Mouse (Mus musculus): ENCODE data around the gene Lypla2.

The Lypla2 gene
- long read RNA-seq, experiment 1, transcript Lypla2-201 (10 exons, 1,626 nt): major isoform, 32 of 37 reads
- long read RNA-seq, experiment 1, partial matches to known transcripts: 0 of 37 reads
- long read RNA-seq, experiment 1, other reads (novel, unspliced or antisense): 5 of 37 reads
- long read RNA-seq, experiment 2, transcript Lypla2-201 (10 exons, 1,626 nt): major isoform, 35 of 51 reads
- long read RNA-seq, experiment 2, partial matches to known transcripts: 7 of 51 reads
- long read RNA-seq, experiment 2, other reads (novel, unspliced or antisense): 5 of 51 reads

- intact Hi-C loops (cut with DNase I): loop anchor here (5.0 kb wide), 1 partner anchor 80 kb away; the partner anchor contains the start of gene Rpl11
Measured at GRCm38 (mm10) chr4:135972556-135972906, at the start of gene Lypla2. Gene Lypla2, minus strand, starts transcription at chr4:135972626.

- intact Hi-C loops (cut with DNase I): loop anchor here (2.0 kb wide), 1 partner anchor 31 kb away; the partner anchor contains the start of gene Rpl11
Measured at GRCm38 (mm10) chr4:136021549-136022047, 49.2 kb upstream of the Lypla2 start, which contains the start of gene Eloa. Gene Eloa, minus strand, starts transcription at chr4:136021763.

- intact Hi-C loops (cut with DNase I): loop anchor here (2.0 kb wide), 1 partner anchor 32 kb away; the partner anchor contains the start of gene Rpl11
Measured at GRCm38 (mm10) chr4:136020743-136021548, 48.5 kb upstream of the Lypla2 start.

DNA sequence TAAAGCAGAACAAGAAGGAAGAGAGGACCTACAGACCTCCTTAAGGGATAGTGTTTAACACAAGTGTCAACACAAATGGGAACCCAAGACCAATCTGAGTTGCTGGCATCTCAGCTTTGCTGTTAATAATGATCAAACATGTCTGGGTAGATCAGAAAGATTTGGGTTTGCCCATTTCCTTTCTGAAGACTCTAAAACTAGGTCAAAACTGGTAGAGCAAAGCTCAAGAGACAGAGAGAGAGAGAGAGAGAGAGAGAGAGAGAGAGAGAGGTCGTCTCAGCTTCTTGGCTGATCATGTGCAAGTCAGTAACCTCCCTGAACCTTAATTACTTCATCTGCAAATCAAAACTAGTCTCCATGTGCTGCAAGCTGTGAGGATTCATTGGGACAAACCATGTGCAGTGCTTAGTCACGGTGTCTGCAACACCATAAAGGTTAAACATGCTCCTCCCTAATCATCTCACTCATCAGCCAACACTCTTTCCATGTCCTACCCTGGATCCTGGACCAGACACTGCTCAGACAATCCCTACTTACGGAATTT, 43.7 kb upstream of the Lypla2 start:
- intact Hi-C loops (cut with DNase I): no loop called here

DNA sequence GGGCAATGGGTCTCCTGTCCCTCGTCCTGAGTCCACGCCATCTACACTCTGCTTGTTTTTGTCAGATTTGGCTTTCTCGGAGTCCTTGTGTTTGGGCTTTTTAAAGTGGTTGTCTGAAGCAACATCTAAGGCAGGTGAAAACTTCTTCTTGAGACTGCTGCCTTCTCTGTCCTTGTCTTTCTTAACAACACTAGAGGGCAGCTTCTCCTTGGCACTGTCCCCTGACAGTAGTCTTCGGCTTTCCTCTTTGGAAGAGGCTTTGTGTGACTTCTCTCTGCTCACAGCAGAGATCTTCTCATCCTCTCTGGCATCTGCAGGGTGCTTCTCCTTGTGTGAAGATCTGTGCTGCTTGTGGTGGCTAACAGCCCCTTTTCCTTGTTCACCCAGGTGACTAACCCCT, 38.2 kb upstream of the Lypla2 start:
- intact Hi-C loops (cut with DNase I): no loop called here

GRCm38 (mm10) chr4:136008782-136009447, 36.5 kb upstream of the Lypla2 start:
- intact Hi-C loops (cut with DNase I): no loop called here

DNA sequence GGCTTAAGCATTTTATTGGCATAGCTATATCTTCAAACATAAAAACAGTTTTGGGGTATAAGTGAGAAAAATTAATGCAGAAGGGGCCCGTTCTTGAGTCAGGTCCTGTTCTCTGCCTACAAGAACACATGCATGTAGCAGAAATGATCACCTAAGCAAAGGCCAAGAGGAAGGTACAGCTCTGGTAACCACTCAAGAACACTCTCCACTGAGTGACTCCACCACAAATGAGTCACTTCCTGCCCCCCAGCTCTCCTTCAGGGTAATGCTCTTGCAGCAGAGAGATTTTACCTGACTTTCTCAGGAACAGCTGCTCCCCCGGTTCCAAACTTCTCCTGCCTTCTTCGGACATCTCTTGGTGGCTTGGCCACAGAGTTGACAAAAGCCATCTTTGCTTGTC, 34.4 kb upstream of the Lypla2 start:
- intact Hi-C loops (cut with DNase I): no loop called here

- intact Hi-C loops (cut with DNase I): no loop called here
Measured at GRCm38 (mm10) chr4:136004921-136005320, 32.5 kb upstream of the Lypla2 start.

DNA sequence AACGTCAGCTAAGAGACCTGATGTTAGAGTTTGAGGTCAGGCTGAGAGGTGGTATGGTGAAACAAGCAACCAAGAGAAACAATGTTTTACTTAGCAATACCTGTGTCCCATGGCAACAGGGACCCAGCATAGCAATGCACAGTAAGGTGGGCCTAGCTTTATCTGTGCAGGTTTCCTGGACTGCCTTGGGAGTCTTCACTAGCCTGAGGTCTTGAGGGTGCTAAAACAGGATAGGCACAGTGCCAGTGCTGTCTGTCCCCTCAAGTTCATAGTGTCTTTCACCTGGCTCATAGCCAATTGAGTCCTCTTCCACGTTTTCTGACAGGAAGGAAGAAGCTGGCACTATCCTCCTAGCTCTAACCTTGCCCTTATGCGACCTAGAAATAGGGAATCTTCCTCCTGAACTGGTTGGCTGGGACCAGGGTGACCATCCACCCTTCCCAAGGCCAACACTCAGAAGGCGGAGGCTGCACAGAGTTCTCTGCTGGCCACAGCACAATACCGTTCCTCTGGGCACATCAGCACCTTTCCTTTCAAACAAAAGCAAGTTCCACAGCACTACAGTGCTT, 31.8 kb upstream of the Lypla2 start:
- intact Hi-C loops (cut with DNase I): no loop called here

DNA sequence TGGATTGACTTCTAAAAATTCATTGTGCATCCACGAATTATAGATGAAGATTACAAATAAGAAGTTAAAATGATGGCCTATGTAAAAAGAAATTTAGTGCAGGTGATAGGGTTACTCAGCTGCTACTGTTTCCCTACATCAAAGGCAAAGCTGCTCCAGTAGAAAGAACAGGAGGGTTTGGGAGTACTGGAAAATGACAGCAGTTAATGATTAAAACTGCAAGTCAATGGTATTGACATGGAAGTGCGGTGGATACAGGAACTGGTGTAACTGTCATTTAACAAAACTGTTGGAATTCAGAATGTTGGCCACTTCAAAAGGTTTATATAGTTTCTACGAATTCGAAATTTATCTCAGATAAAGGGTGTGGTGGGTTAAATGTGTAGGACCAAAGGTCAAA, 22.7 kb upstream of the Lypla2 start:
- intact Hi-C loops (cut with DNase I): no loop called here

- intact Hi-C loops (cut with DNase I): no loop called here
Measured at GRCm38 (mm10) chr4:135993941-135994340, 21.5 kb upstream of the Lypla2 start.

DNA sequence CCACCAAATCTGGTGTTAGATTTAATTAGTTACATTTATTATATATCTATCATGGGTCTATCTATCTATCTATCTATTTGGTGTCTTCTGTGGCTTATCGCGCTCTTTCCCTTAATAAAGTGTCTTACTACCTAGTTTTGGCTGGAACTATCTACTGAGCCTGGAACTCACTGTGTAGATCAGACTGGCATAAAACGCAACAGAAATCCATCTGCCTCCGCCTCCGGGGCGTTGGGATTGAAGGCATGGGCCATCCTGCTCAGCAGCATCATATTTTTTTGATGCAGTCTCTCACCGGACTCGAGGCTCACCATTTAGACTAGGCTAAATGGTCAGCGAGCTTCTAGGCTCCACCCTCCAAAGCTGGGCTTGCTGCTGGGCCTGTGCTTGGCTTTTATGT, 15.3 kb upstream of the Lypla2 start:
- intact Hi-C loops (cut with DNase I): loop anchor here (10.0 kb wide), 1 partner anchor 297 kb away; the partner anchor contains the start of gene Zfp46

DNA sequence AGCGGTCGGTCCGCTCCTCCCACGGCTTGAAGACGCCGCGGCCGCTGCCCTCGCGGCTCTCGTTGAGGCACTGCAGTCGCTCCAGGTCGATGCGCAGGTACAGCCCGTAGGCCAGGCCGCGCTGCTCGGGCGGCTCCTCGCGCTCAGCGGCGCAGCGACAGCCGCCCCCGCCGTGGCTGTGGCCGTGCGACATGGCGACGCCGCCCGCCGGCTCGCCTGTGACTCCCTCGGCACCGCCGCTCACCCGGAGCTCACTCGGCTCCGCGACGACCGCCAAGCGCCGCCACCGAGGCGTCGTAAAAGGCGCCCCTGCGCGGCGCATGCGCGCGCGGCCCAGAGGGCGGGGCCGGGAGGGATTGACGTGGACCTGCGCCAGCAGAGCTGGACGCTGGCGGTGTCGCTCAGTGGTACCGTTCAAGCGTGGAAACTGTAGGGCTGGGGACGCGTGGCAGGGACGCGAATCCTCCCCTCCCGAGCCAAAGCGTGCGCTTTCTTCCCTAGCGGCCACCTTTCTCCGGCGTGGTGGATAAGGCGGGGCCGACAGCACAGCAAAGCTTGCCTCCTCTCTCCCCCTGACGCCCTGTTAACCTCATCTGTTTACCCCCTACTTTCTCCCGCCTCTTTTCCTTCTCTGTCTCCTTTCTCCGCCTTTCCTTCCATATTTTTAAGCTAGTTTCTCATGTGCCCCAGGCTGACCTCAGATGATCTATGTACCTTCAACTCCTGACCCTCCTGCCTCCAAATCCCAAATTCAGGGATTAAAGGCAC, 14.7 kb upstream of the Lypla2 start, which contains the start of gene Pithd1:
Gene Pithd1 (minus strand): TSS at position 322 of the 768 bp plus-strand sequence.
- intact Hi-C loops (cut with DNase I): loop anchor here (10.0 kb wide), 1 partner anchor 298 kb away; the partner anchor contains the start of gene Zfp46

DNA sequence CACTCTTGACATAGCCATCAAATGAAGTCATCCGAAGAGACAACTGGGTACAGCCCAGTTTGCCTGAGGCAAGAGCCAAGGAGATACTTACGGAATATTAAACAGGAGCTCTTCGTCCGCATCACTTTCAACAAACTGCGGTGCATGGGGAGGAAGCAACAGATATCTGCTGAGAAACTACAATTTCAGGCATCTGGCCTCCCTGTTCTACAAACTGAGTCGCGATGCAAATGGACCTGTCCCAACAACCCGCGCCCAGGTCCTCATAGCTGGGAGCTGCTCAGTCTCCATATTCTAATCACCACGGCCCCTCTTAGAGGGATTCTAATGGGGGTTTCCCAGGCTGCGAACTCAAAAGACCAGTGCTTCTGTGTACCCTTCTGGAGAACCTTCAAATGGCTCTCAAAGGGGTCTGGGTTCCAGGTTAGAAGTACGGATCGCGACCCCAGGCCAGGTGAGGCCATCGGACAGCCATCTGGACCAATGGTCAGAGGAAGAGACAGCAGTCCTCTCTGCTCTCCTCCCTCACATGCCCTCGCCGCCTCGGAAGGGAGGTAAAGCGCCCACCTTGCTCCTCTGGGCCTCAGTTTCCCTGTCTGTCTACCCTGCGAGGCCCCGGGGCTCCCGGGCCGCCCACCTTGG, 14.0 kb upstream of the Lypla2 start:
- intact Hi-C loops (cut with DNase I): loop anchor here (10.0 kb wide), 1 partner anchor 298 kb away; the partner anchor contains the start of gene Zfp46

DNA sequence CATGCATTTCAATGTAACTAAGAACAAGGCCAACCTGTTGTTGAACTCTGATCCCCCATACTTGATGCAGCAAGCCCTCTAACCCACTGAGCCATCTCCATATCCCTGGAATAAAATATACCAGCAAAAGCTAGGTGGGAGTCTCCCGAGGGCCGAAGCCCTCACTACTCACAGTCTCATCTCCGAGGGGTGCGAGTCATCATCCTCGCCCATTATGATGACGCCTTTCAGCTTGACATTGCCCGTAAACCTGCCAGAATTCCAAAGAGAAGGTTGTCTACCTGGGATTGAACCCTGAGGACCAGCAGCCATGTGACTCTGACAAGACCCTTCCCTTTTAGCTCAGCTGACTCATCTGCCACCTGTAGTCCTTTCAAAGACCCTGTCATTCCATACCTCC, 13.3 kb upstream of the Lypla2 start:
- intact Hi-C loops (cut with DNase I): loop anchor here (10.0 kb wide), 1 partner anchor 299 kb away; the partner anchor contains the start of gene Zfp46

DNA sequence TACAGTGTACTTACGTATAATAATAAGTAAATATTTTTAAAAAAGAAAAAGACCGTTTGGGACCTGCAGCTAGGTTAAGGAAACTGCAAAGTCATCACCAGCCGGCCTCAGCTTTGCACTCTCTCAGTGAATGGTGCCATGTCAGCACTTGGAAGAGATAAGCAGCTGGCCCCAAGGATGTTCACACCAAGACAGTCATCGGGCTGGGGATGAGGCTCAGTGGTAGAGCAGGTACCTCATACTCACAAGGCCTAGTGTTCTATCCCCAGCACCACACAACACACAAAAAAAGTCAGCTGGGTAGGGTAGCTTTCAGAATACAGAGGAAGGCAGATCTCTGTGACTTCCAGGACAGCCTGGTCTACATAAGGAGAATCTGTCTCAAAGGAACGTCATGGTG, 12.8 kb upstream of the Lypla2 start:
- intact Hi-C loops (cut with DNase I): loop anchor here (10.0 kb wide), 1 partner anchor 300 kb away; the partner anchor contains the start of gene Zfp46

DNA sequence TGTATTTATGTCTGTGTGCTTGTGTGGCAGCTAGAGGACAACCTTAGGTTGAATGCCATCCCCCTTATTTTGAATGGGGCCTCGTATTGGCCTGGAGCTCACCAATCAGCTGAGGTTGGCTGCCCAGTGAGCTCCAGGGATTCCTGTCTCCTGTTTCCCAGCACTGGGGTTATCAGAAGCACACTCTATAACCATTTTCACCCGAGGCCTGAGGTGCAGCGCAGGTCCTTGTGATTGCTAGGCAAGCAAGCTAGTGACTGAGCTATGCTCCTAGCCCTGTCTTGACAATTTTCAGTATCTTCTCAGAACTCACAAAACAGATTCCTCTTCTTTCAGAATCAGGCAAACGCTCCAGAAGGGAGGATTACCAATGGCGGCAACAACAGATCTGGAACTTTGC, 12.1 kb upstream of the Lypla2 start:
- intact Hi-C loops (cut with DNase I): loop anchor here (10.0 kb wide), 1 partner anchor 300 kb away; the partner anchor contains the start of gene Zfp46

- intact Hi-C loops (cut with DNase I): loop anchor here (10.0 kb wide), 1 partner anchor 303 kb away; the partner anchor contains the start of gene Zfp46
Measured at GRCm38 (mm10) chr4:135981524-135982063, 9.2 kb upstream of the Lypla2 start.

DNA sequence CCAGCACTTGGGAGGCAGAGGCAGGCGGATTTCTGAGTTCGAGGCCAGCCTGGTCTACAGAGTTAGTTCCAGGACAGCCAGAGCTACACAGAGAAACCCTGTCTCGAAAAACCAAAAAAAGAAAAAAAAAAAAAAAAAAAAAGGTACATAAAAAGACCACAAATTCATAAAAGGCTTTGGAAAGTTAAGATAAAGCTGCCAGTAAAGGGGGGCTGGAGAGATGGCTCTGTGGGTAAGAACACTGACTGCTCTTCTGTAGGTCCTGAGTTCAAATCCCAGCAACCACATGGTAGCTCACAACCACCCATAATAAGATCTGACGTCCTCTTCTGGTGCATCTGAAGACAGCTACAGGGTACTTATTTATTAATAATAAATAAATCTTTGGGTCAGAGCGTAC, 7.8 kb upstream of the Lypla2 start:
- intact Hi-C loops (cut with DNase I): loop anchor here (10.0 kb wide), 1 partner anchor 305 kb away; the partner anchor contains the start of gene Zfp46
